Mouse (Mus musculus) thymus, postnatal 14 days (tissue): ENCODE data around the gene 1700017D01Rik.
A peak's percentile ranks its signal among the peaks of the same experiment; 100 is the strongest.
"Not testable (repeated sequence)": the region's sequence is repeated elsewhere in the genome, so short reads cannot be mapped to it uniquely, and the experiment has no call there.

Source experiments
- DNase-seq: peaks from one replicate; pipeline ENCODE4 v3.0.0; 2021

The 1700017D01Rik gene

GRCm38 (mm10) chr19:11130776-11131175 lies at the start of gene 1700017D01Rik:
Gene 1700017D01Rik (minus strand): TSS chr19:11130876.
- DNase-seq: not testable (repeated sequence)

DNA sequence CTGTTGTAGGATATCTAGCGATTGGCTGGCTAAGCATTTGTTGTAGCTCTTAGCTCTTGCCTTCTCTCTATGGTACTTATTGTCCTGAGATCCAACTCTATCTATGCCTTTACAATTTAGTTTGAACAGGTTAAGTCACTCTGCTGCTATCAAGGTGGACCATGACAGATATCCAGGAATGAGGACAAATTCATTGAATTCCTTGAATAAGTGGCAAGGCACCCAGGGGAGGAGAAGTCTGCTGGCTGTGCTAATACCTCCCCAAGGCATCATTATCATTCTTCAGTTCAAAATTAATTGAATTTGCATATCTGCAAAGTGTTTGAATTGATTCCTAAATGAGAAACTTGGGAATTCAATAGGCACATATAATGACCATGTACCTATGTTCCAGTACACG lies 46.8 kb upstream of the 1700017D01Rik start:
- DNase-seq: no peak

DNA sequence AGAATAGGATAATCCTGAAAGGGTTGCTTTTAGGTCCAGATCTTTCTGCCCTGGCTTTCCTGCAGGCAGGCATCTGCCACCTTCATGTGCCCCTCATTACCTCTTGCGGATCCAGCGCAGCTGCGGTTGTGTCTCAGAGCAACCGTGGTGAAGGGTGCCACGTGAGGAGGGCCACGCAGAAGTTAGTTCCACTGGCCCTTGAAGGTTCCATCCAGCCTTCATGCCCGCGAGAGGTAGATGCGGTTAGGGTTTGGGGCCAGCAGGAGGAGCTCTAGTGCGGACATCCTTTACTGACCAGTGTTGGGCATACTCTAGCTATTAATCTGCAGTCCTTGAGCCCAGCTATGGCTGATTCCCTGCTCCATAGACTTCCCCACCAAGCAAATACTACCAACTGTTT lies 34.5 kb upstream of the 1700017D01Rik start, which contains the start of gene 1700025F22Rik:
TSS of gene 1700025F22Rik (minus strand) at position 149 of the 400 bp plus-strand sequence.
- DNase-seq: peak; percentile 33

DNA sequence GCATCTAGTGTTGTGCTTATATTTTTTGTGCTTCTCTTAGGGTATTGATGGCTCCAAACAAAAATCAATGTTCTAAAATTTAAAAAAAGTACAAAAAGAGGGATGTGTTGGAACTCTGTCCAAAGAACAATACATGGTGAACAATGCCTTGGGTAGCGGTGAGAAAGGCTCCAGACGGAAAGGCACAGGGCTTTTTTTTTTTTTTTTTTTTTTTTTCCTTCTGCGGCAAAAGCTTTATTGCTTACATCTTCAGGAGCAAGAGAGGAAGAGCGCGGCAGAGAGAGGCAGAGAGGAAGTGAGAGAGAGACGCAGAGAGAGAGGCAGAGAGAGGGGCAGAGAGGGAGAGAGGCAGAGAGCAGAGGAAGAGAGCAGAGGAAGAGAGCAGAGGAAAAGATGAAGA lies 27.2 kb upstream of the 1700017D01Rik start:
- DNase-seq: not testable (repeated sequence)

DNA sequence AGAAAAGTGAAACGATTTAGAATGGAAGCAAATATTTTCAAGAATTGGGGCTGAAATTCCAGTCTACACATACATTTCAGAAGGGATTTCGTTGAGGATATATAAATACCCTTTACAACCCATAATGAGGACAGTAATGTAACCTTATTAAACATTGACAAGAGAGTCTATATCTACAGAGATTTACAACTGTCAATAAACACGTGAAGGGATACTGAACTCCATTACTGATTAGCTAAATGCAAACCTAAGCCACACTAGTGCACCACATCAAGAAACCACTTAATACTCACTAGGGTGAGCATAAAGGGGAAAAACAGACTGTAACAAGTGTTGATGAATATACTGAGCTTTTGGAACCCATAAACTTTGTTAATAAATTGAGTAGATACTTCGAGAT lies 4.7 kb upstream of the 1700017D01Rik start:
- DNase-seq: no peak

DNA sequence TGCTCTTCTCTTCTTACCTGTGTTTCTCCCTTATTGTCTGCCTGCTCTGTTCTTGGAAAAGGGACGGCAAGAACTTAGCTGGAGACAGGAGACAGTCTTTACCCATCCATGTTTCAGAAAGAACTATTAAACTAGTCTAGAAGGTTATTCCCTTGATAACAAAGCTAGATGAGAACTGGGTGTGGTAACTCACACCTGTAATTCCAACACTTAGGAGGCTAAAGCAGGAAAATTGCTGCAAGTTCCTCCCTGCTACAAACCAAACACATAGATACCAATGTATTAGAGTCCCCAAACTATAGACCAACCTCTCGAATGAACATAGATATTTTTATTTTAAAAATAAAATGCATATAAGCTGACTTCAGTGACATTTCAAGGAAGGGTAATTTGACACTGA lies 4.2 kb upstream of the 1700017D01Rik start:
- no peak for DNase-seq

- DNase-seq: no peak
Measured at GRCm38 (mm10) chr19:11129702-11130101, 974 bp downstream of the 1700017D01Rik start.

- peak; percentile 44 for DNase-seq
Measured at GRCm38 (mm10) chr19:11121016-11121420, 9.7 kb downstream of the 1700017D01Rik start.

DNA sequence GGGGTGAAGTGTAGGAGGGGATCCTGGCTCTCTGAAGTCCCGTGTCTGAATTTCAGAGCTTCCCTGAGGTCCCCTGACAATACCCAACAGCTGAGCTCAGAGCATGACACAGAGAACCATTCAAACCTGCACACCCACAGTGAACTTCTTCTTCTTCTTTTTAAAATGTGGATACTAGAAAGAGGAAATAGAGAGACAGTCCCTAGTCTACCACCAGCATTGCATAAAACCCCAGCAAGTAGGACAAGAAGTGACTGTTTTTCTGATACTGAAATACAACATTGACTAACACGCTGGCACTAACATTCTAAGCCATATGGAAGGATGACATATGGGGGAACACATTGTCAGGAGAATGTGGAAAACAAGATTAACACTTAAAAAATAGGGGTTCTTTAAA lies 11.3 kb downstream of the 1700017D01Rik start:
- DNase-seq: no peak

- no peak for DNase-seq
Measured at GRCm38 (mm10) chr19:11107746-11108145, 22.9 kb downstream of the 1700017D01Rik start.

- DNase-seq: no peak
Measured at GRCm38 (mm10) chr19:11101880-11102279, 28.8 kb downstream of the 1700017D01Rik start.

DNA sequence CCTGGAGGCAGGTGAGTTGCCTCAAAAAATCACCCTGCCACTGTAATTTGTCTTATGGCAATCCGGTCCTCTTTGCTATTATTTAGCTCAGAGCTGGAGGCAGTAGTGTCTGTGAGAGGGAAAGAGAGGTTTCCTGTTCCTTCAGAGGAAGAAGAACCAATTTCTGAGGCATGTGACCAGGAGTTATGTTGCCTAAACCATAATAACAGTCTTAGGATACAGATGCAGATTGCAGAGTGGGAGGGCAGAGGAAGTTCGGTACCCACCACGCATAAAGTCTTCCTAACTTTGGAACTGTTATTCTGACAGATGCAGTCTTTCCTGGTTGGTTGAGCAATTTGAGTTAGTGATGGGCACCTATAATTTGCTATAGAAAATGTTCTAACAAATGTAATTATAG lies 32.3 kb downstream of the 1700017D01Rik start:
- DNase-seq: no peak

DNA sequence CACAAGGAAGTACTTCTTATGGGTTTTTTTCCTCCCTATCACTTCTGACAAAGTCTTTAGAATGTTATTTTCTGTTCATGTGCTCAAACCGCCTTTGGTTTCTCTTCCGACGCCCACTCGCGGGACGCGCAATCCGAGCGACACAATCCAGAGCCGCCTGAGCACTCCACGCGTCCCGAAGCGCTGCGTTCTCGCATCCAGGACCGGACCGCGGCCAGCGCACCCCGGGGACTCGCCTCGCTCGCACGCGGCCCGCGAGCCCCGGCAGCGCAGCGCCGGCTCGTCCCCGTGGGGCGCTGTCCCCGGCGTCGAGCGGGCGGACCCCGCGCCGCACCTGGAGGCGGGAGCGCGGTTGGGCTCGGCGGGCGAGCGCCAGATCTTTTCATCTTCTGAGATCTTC lies 38.5 kb downstream of the 1700017D01Rik start:
- peak; percentile 13 for DNase-seq

GRCm38 (mm10) chr19:11080934-11081333 lies 49.7 kb downstream of the 1700017D01Rik start, which contains the start of gene Ms4a8a:
Gene Ms4a8a (minus strand): TSS chr19:11081102.
- DNase-seq: no peak

- no peak for DNase-seq
Measured at GRCm38 (mm10) chr19:11070364-11070763, 60.3 kb downstream of the 1700017D01Rik start.

- DNase-seq: no peak
Measured at GRCm38 (mm10) chr19:11065202-11065875, 65.3 kb downstream of the 1700017D01Rik start.

DNA sequence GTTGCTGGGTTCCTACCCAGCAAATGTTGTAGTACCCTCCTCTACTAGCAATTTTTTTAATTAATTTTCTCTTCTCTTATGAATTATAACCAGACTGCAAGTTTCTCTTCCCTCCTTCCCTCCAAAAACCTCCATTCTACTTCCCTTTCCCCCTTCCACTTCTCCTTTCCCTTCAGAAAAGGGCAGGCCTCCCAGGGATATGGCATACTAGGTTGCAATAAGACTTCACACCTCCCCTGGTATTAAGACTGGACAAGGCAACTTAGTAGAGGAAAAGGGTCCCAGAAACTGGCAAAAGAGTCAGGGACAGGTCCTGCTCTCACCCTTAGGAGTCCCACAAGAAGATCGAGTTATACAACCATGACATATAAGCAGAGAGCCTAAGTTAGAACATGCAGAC lies 69.8 kb downstream of the 1700017D01Rik start:
- no peak for DNase-seq

GRCm38 (mm10) chr19:11059967-11060366 lies 70.7 kb downstream of the 1700017D01Rik start:
- no peak for DNase-seq

GRCm38 (mm10) chr19:11055700-11056099 lies 75.0 kb downstream of the 1700017D01Rik start:
- not testable (repeated sequence) for DNase-seq

DNA sequence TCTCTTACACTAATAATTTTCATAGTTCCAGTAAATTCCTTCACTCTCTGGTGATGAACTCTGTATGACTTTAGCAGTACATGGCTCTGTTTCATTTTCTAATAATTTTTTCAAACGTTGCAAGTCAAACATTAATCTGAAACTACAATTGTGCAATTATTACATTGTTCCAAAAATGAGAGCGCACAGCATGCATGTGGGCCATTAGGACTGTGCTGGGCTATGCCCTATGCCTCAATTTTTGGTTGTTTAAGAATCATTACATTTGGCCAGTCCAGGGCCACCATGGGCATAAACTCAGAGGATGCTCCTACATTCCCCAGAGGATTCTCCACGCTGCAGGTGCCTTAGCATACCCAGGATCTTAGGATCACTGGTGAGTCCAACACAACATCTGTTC lies 77.4 kb downstream of the 1700017D01Rik start:
- DNase-seq: no peak

- DNase-seq: no peak
Measured at GRCm38 (mm10) chr19:11052877-11053276, 77.8 kb downstream of the 1700017D01Rik start.

DNA sequence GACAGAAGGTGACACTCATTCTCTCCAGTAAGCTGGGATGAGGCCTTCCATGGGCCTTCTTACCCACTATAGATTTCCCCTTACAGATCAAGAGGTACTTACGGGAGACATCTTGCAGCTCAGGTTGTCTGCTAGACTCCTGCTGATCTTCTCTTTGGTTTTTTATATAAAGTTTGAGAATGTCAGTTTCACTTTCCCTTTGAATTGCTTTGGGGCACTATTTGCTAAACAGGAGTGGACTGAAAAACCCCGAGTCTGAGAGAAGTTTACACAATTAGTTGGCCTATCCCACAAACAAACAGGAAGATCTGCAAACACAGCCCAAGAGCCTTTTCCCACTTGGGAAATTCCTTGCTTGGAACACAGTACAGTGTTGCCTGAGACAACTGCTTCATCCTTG lies 80.4 kb downstream of the 1700017D01Rik start:
- DNase-seq: no peak

DNA sequence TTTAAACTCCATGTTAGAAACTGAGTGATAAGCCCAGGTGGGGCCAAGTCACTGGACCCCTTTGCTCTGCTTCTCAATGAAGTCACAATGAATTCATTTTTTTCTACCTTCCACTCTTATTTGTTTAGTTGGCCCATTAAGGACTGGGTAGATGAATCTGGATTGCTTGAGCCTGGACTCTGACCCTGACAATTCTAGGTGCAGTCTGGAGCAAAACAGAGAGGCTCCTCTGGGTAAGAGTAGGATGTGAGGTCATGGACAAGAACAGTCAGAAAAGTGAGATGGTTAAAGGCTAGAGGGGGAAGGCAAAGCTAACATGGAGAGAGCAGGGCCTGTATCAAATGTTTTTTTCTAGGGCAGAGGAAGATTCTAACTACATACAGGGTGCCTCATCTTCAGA lies 81.2 kb downstream of the 1700017D01Rik start:
- no peak for DNase-seq

GRCm38 (mm10) chr19:11048503-11048902 lies 82.2 kb downstream of the 1700017D01Rik start:
- DNase-seq: no peak

DNA sequence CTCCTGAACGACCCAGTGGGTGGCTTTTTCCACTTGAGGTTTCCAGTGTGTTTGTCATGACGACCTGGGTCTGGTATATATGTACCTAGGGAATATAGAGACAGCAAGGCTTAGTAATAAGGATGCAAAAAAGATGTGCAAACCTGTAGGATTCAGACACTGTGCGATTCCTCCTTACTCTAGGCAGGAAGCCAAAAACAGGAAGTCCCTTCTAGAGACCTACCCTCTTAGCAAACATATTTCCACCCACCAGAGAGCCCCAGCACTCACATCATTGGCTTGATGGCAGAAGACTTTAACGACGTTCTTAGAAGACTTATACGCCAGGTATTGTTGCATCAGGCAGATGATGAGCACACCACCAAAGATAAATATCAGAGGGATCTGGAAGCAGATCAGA lies 82.7 kb downstream of the 1700017D01Rik start:
- peak; percentile 25 for DNase-seq
